Mouse (Mus musculus) limb, embryonic 10.5 days (tissue): ENCODE results near the gene Grik2. TPM values are rescaled to one million over a fixed set of nuclear protein-coding genes. Genes with fewer than 3 reads are reported as not detected.

ENCODE experiments used
- DNase-seq: peaks from one replicate; pipeline ENCODE4 v3.0.0-alpha.2; 2017; ENCODE audit warnings: low spot score
- H3K27ac ChIP-seq: fragments of 300-500 bp; sonication (generic); 2 replicates; pipeline ENCODE4 v1.5.1; 2016; ENCODE audit warnings: mild to moderate bottlenecking
- H3K27me3 ChIP-seq: fragments of 300-500 bp; sonication (generic); 2 replicates; pipeline ENCODE4 v1.6.1; 2016; ENCODE audit warnings: low read depth, mild to moderate bottlenecking; ENCODE audit not compliant: poor library complexity, severe bottlenecking
- H3K36me3 ChIP-seq: fragments of 300-500 bp; sonication (generic); 2 replicates; pipeline ENCODE4 v1.6.1; 2016; ENCODE audit warnings: mild to moderate bottlenecking, moderate library complexity
- H3K4me1 ChIP-seq: fragments of 300-500 bp; sonication (generic); 2 replicates; pipeline ENCODE4 v1.6.1; 2016
- H3K4me3 ChIP-seq: fragments of 300-500 bp; sonication (generic); 2 replicates; pipeline ENCODE4 v1.5.1; 2016; ENCODE audit warnings: mild to moderate bottlenecking, moderate library complexity
- H3K9me3 ChIP-seq: fragments of 300-500 bp; sonication (generic); replicated peaks from 2 replicates; pipeline ENCODE4 v1.6.1; 2016; ENCODE audit warnings: mild to moderate bottlenecking
- WGBS: fragments of 180-500 bp; shearing (Covaris S2); methylation state at CpG from one replicate; pipeline ENCODE4 v1.1.7; 2016; 5-methylcytosine and 5-hydroxymethylcytosine counted together
- polyA plus RNA-seq: library from polyadenylated mRNA; unstranded; fragments of >200 nt; fragmentation: Nextera tagmentation; extraction: Ambion mirVana; gene quantifications from 2 replicates; pipeline ENCODE4 v1.2.1, GENCODE M21; 2016

Grik2 gene
- 0.73 and 0.95 TPM in 2 replicates for polyA plus RNA-seq

- Histone ChIP-seq H3K9me3 (no peaks in the 10 kb centered on the region), H3K27me3 (peaks cover 31% of the 10 kb centered on the region), H3K4me1 (peaks cover 23% of the 10 kb centered on the region), H3K27ac (peak within 1 kb of the TSS; percentile 62), H3K36me3 (no peaks in the 10 kb centered on the region), H3K4me3 (peak within 1 kb of the TSS; percentile 60)
- under 1% methylated on average over 40 of the region's 41 CpGs for WGBS
- DNase-seq: peak; percentile 78
Observed at GRCm38 (mm10) chr10:49788381-49788906, at the start of gene Grik2. Gene Grik2 (minus strand): TSS chr10:49788766.

GRCm38 (mm10) chr10:49834392-49834791 lies 45.8 kb upstream of the Grik2 start:
- Histone ChIP-seq H3K27me3 (no peaks in the 10 kb centered on the region), H3K27ac (no peak overlapping the region), H3K4me3 (no peak overlapping the region), H3K4me1 (no peaks in the 10 kb centered on the region), H3K9me3 (no peaks in the 10 kb centered on the region), H3K36me3 (no peaks in the 10 kb centered on the region)
- DNase-seq: no peak
- 92% methylated on average over 3 of the region's 3 CpGs for WGBS

- no peaks in the 10 kb centered on the region for H3K27me3 ChIP-seq
- H3K9me3 ChIP-seq: no peaks in the 10 kb centered on the region
- no peak for DNase-seq
- no peak overlapping the region for H3K27ac ChIP-seq
- H3K36me3 ChIP-seq: no peaks in the 10 kb centered on the region
- H3K4me3 ChIP-seq: no peak overlapping the region
- no peaks in the 10 kb centered on the region for H3K4me1 ChIP-seq
Observed at GRCm38 (mm10) chr10:49807276-49807675, 18.7 kb upstream of the Grik2 start.

GRCm38 (mm10) chr10:49801001-49801400 lies 12.4 kb upstream of the Grik2 start:
- H3K4me1 ChIP-seq: no peaks in the 10 kb centered on the region
- no peak overlapping the region for H3K27ac ChIP-seq
- 86% methylated on average over 1 of the region's 1 CpGs for WGBS
- no peaks in the 10 kb centered on the region for H3K9me3 ChIP-seq
- no peak for DNase-seq
- H3K27me3 ChIP-seq: no peaks in the 10 kb centered on the region
- no peaks in the 10 kb centered on the region for H3K36me3 ChIP-seq
- H3K4me3 ChIP-seq: no peak overlapping the region

- Histone ChIP-seq H3K27ac (no peak overlapping the region), H3K36me3 (no peaks in the 10 kb centered on the region), H3K4me1 (peaks cover 10% of the 10 kb centered on the region), H3K4me3 (no peak overlapping the region), H3K27me3 (peaks cover 2% of the 10 kb centered on the region; the same call in 1 of the 2 replicates), H3K9me3 (no peaks in the 10 kb centered on the region)
- DNase-seq: no peak
Observed at GRCm38 (mm10) chr10:49794129-49794528, 5.6 kb upstream of the Grik2 start.

GRCm38 (mm10) chr10:49790326-49790725 lies 1.8 kb upstream of the Grik2 start:
- H3K36me3 ChIP-seq: no peaks in the 10 kb centered on the region
- peaks cover 31% of the 10 kb centered on the region for H3K27me3 ChIP-seq
- H3K4me1 ChIP-seq: peaks cover 21% of the 10 kb centered on the region
- H3K4me3 ChIP-seq: no peak overlapping the region
- H3K27ac ChIP-seq: no peak overlapping the region
- no peak for DNase-seq
- no peaks in the 10 kb centered on the region for H3K9me3 ChIP-seq
- 65% methylated on average over 8 of the region's 8 CpGs for WGBS

GRCm38 (mm10) chr10:49789711-49790110 lies 1.1 kb upstream of the Grik2 start:
- peaks cover 31% of the 10 kb centered on the region for H3K27me3 ChIP-seq
- no peaks in the 10 kb centered on the region for H3K36me3 ChIP-seq
- no peak overlapping the region for H3K27ac ChIP-seq
- no peaks in the 10 kb centered on the region for H3K9me3 ChIP-seq
- DNase-seq: peak; percentile 30
- WGBS: 41% methylated on average over 4 of the region's 4 CpGs
- H3K4me3 ChIP-seq: no peak overlapping the region
- peaks cover 21% of the 10 kb centered on the region for H3K4me1 ChIP-seq

GRCm38 (mm10) chr10:49788914-49789313 lies 348 bp upstream of the Grik2 start:
- H3K4me3 ChIP-seq: peak overlapping the region; percentile 60

GRCm38 (mm10) chr10:49786630-49787029 lies 1.9 kb downstream of the Grik2 start:
- H3K27me3 ChIP-seq: peaks cover 31% of the 10 kb centered on the region
- no peak for DNase-seq
- peaks cover 36% of the 10 kb centered on the region for H3K4me1 ChIP-seq
- H3K4me3 ChIP-seq: no peak overlapping the region
- H3K9me3 ChIP-seq: no peaks in the 10 kb centered on the region
- 60% methylated on average over 3 of the region's 3 CpGs for WGBS
- no peaks in the 10 kb centered on the region for H3K36me3 ChIP-seq
- H3K27ac ChIP-seq: no peak overlapping the region

More at GRCm38 (mm10) chr10:49788914-49789313, 348 bp upstream of the Grik2 start:
- Histone ChIP-seq H3K36me3 (no peaks in the 10 kb centered on the region), H3K27me3 (peaks cover 31% of the 10 kb centered on the region), H3K9me3 (no peaks in the 10 kb centered on the region), H3K4me1 (peaks cover 21% of the 10 kb centered on the region), H3K27ac (peak overlapping the region; percentile 62)
- DNase-seq: peak; percentile 38
- WGBS: 10% methylated on average over 5 of the region's 5 CpGs

- Histone ChIP-seq H3K9me3 (no peaks in the 10 kb centered on the region), H3K36me3 (no peaks in the 10 kb centered on the region), H3K4me3 (no peak overlapping the region), H3K4me1 (peaks cover 36% of the 10 kb centered on the region), H3K27ac (no peak overlapping the region), H3K27me3 (peaks cover 31% of the 10 kb centered on the region)
- no peak for DNase-seq
- 55% methylated on average over 2 of the region's 2 CpGs for WGBS
Observed at GRCm38 (mm10) chr10:49785477-49785876, 3.1 kb downstream of the Grik2 start.

GRCm38 (mm10) chr10:49784831-49785230 lies 3.7 kb downstream of the Grik2 start:
- H3K27ac ChIP-seq: no peak overlapping the region
- H3K36me3 ChIP-seq: no peaks in the 10 kb centered on the region
- H3K9me3 ChIP-seq: no peaks in the 10 kb centered on the region
- H3K27me3 ChIP-seq: peaks cover 31% of the 10 kb centered on the region
- no peak overlapping the region for H3K4me3 ChIP-seq
- WGBS: 16% methylated on average over 2 of the region's 2 CpGs
- DNase-seq: no peak
- peaks cover 40% of the 10 kb centered on the region for H3K4me1 ChIP-seq

GRCm38 (mm10) chr10:49782741-49783691 lies 5.5 kb downstream of the Grik2 start:
- peaks cover 29% of the 10 kb centered on the region for H3K4me1 ChIP-seq
- peak overlapping the region; percentile 53 for H3K27ac ChIP-seq
- no peaks in the 10 kb centered on the region for H3K9me3 ChIP-seq
- peak; percentile 59 for DNase-seq
- under 1% methylated on average over 44 of the region's 44 CpGs for WGBS
- H3K36me3 ChIP-seq: no peaks in the 10 kb centered on the region
- peaks cover 18% of the 10 kb centered on the region for H3K27me3 ChIP-seq
- peak overlapping the region; percentile 60 for H3K4me3 ChIP-seq

- peak overlapping the region; percentile 60 for H3K4me3 ChIP-seq
- H3K27me3 ChIP-seq: peaks cover 8% of the 10 kb centered on the region
- no peaks in the 10 kb centered on the region for H3K36me3 ChIP-seq
- no peaks in the 10 kb centered on the region for H3K9me3 ChIP-seq
- DNase-seq: no peak
- WGBS: 7% methylated on average over 7 of the region's 7 CpGs
- no peak overlapping the region for H3K27ac ChIP-seq
- H3K4me1 ChIP-seq: peaks cover 29% of the 10 kb centered on the region
Observed at GRCm38 (mm10) chr10:49782061-49782460, 6.5 kb downstream of the Grik2 start.
